Mouse (Mus musculus): ENCODE results near the gene Slc45a3.

DNA sequence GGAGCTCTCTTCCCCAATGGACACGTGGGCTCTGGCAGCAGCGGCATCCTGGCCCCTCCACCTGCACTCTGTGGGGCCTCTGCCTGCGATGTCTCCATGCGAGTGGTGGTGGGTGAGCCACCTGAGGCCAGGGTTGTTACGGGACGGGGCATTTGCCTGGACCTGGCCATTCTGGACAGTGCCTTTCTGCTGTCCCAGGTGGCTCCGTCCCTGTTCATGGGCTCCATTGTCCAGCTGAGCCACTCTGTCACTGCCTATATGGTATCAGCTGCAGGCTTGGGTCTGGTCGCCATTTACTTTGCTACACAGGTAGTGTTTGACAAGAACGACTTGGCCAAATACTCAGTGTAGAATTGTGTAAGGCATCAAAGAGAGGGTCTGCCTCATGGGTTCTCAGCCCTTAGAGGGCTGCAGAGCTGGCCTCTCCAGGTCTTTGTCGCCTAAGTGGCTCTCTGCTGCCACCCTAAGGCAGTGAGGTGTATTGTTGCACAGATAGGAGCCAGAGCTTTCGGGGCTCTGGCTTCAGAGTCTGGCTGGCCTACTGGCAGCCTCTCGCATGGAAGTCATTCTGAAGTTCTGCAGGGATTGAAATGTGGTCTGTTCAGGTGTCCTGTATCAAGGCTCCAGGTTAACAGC lies 18.7 kb downstream of the Slc45a3 start:
- TF ChIP-seq CTCF (IDR thresholded peaks at IDR 0.05; ENCODE audit: borderline replicate concordance, insufficient read depth, low read depth, low read length), result peak; percentile 85
- no peak for TF ChIP-seq POLR2A (IDR thresholded peaks at IDR 0.05; ENCODE audit: borderline replicate concordance, insufficient read depth, low read length)
